Mouse (Mus musculus): Measurements from ENCODE around the gene Col19a1. TPM values are rescaled to one million over a fixed set of nuclear protein-coding genes. Genes with fewer than 3 reads are reported as not detected.

Gene Col19a1
- polyA plus RNA-seq, 1 experiment from 2014 or later: 0.24 TPM

DNA sequence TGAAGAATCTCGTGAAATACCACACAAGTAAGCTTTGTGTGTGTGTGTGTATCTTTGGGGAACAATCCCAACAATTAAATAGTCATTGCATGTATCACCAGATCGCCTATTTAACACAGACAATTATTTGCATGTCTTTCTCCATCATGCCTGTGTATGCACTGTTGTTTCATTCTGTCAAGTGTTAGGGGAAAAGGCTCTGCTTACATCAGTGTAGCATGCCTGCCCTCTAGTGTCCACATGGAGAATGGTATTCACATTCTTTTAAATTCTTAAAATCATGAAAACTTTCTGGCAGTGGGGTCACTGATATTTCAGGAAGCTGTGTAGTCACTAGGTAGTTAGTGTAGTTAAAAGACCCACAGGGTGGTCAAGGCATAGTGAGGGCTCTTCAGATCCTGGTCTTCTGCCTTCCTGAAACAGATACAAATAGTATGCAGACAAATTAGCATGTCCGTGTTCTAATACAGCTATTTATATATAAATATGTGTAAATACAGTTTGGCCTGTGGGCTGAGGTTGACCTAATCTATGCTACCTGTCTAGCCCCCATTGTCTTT lies 338.1 kb downstream of the Col19a1 start:
- no peak for ATAC-seq (replicated peaks; ENCODE audit: extremely low read depth, insufficient read depth, low FRiP score)
- no peaks in the 10 kb centered on the region for H3K36me3 ChIP-seq (ENCODE audit: control insufficient read depth, insufficient read depth)
- WGBS: 52% methylated on average over 3 of the region's 3 CpGs

GRCm38 (mm10) chr1:24248294-24249104 lies 338.8 kb downstream of the Col19a1 start:
- no peak overlapping the region for H3K4me3 ChIP-seq (ENCODE audit: low read length)
- H3K9ac ChIP-seq (ENCODE audit: low read length): no peak overlapping the region
- no peak overlapping the region for H3K27ac ChIP-seq (ENCODE audit: low read length)
- WGBS: 68% methylated on average over 10 of the region's 10 CpGs
- H3K9me3 ChIP-seq (replicated peaks; ENCODE audit: control insufficient read depth, low read length): no peaks in the 10 kb centered on the region
- no peaks in the 10 kb centered on the region for H3K36me3 ChIP-seq (ENCODE audit: control insufficient read depth, insufficient read depth)
- no peaks in the 10 kb centered on the region for H3K27me3 ChIP-seq (ENCODE audit: control insufficient read depth, insufficient read depth, low read length)
- no peaks in the 10 kb centered on the region for H3K4me1 ChIP-seq (ENCODE audit: control insufficient read depth, insufficient read depth, low read length)
- ATAC-seq (replicated peaks; ENCODE audit: extremely low read depth, insufficient read depth, low FRiP score): no peak
- H3K4me2 ChIP-seq (ENCODE audit: low read depth, low read length): no peak overlapping the region

More for the DNA sequence above, 338.1 kb downstream of the Col19a1 start:
- Histone ChIP-seq H3K4me2 (ENCODE audit: low read depth, low read length) (no peak overlapping the region), H3K27ac (ENCODE audit: low read length) (no peak overlapping the region), H3K4me3 (ENCODE audit: low read length) (no peak overlapping the region), H3K9ac (ENCODE audit: low read length) (no peak overlapping the region), H3K9me3 (replicated peaks; ENCODE audit: control insufficient read depth, low read length) (no peaks in the 10 kb centered on the region), H3K4me1 (ENCODE audit: control insufficient read depth, insufficient read depth, low read length) (no peaks in the 10 kb centered on the region), H3K27me3 (ENCODE audit: control insufficient read depth, insufficient read depth, low read length) (no peaks in the 10 kb centered on the region)

DNA sequence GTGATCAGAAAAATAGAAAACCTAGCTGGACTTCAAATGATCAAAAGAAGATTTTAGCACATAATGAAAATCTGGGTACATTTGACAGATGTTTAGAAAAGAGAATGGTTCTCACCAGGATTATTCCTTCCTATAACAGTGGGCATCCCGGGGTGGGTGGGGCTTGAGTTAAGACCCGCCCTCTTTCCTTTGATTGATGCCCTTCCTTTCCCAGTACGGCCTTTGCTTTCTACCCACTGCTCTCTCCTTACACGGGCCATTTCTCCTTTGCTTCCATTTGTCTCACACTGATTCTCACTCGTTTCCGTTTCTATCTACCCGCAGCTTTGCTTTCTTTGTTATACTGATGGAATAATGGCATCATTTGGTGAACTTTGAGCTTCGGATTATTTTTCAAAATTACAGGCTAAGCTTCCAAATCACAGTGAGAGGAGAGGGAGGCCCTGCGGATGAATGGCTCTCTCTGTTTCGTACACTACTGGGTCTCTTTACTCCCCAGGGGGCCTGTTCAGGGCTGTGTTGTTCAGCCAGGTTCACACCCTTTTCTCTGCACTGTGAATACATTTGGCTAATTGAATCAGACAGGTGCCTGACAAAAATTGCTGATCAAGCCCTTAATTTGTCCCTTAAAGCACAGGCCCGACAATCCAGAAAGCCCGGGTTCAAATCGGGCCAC lies 341.4 kb downstream of the Col19a1 start:
- ATAC-seq (replicated peaks; ENCODE audit: extremely low read depth, insufficient read depth, low FRiP score): no peak

GRCm38 (mm10) chr1:24244931-24245330 lies 342.3 kb downstream of the Col19a1 start:
- Histone ChIP-seq H3K4me1 (ENCODE audit: control insufficient read depth, insufficient read depth, low read length) (no peaks in the 10 kb centered on the region), H3K9me3 (replicated peaks; ENCODE audit: control insufficient read depth, low read length) (no peaks in the 10 kb centered on the region), H3K27ac (ENCODE audit: low read length) (no peak overlapping the region), H3K27me3 (ENCODE audit: control insufficient read depth, insufficient read depth, low read length) (no peaks in the 10 kb centered on the region), H3K4me3 (ENCODE audit: low read length) (no peak overlapping the region), H3K9ac (ENCODE audit: low read length) (no peak overlapping the region), H3K4me2 (ENCODE audit: low read depth, low read length) (no peak overlapping the region), H3K36me3 (ENCODE audit: control insufficient read depth, insufficient read depth) (no peaks in the 10 kb centered on the region)
- no peak for ATAC-seq (replicated peaks; ENCODE audit: extremely low read depth, insufficient read depth, low FRiP score)
- 82% methylated on average over 10 of the region's 10 CpGs for WGBS

More for the DNA sequence above, 341.4 kb downstream of the Col19a1 start:
- WGBS: 69% methylated on average over 13 of the region's 13 CpGs
- H3K9ac ChIP-seq (ENCODE audit: low read length): no peak overlapping the region
- H3K4me2 ChIP-seq (ENCODE audit: low read depth, low read length): no peak overlapping the region
- H3K36me3 ChIP-seq (ENCODE audit: control insufficient read depth, insufficient read depth): no peaks in the 10 kb centered on the region
- H3K9me3 ChIP-seq (replicated peaks; ENCODE audit: control insufficient read depth, low read length): no peaks in the 10 kb centered on the region
- no peak overlapping the region for H3K4me3 ChIP-seq (ENCODE audit: low read length)
- no peaks in the 10 kb centered on the region for H3K27me3 ChIP-seq (ENCODE audit: control insufficient read depth, insufficient read depth, low read length)
- H3K4me1 ChIP-seq (ENCODE audit: control insufficient read depth, insufficient read depth, low read length): no peaks in the 10 kb centered on the region
- H3K27ac ChIP-seq (ENCODE audit: low read length): no peak overlapping the region

- no peaks in the 10 kb centered on the region for H3K27me3 ChIP-seq (ENCODE audit: control insufficient read depth, insufficient read depth, low read length)
- H3K4me2 ChIP-seq (ENCODE audit: low read depth, low read length): no peak overlapping the region
- no peak overlapping the region for H3K27ac ChIP-seq (ENCODE audit: low read length)
- no peak overlapping the region for H3K4me3 ChIP-seq (ENCODE audit: low read length)
- no peaks in the 10 kb centered on the region for H3K4me1 ChIP-seq (ENCODE audit: control insufficient read depth, insufficient read depth, low read length)
- no peaks in the 10 kb centered on the region for H3K9me3 ChIP-seq (replicated peaks; ENCODE audit: control insufficient read depth, low read length)
- no peak for ATAC-seq (replicated peaks; ENCODE audit: extremely low read depth, insufficient read depth, low FRiP score)
- H3K36me3 ChIP-seq (ENCODE audit: control insufficient read depth, insufficient read depth): no peaks in the 10 kb centered on the region
- WGBS: 82% methylated on average over 8 of the region's 8 CpGs
- H3K9ac ChIP-seq (ENCODE audit: low read length): no peak overlapping the region
Measured at GRCm38 (mm10) chr1:24240039-24240691, 347.1 kb downstream of the Col19a1 start.

DNA sequence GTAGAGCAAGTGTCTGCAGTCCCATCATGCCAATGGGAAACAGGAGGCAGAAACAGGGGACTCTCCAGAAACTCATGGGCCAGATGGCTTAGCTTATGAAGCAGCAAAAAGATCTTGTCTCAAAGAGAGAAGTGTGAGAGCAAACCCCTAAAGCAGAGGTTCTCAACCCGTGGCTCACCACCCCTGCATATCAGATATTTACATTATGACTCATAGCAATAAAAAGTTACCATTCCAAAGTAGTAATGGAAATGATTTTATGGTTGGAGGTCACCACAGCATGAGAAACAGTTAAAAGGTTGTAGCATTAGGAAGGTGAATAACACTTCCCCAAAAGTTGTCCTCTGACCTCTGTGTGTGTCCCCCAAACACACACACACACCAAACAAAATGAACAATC lies 350.9 kb downstream of the Col19a1 start:
- H3K4me2 ChIP-seq (ENCODE audit: low read depth, low read length): no peak overlapping the region
- no peak overlapping the region for H3K27ac ChIP-seq (ENCODE audit: low read length)
- no peaks in the 10 kb centered on the region for H3K27me3 ChIP-seq (ENCODE audit: control insufficient read depth, insufficient read depth, low read length)
- H3K36me3 ChIP-seq (ENCODE audit: control insufficient read depth, insufficient read depth): no peaks in the 10 kb centered on the region
- H3K9ac ChIP-seq (ENCODE audit: low read length): no peak overlapping the region
- no peak for ATAC-seq (replicated peaks; ENCODE audit: extremely low read depth, insufficient read depth, low FRiP score)
- 33% methylated on average over 1 of the region's 1 CpGs for WGBS
- no peaks in the 10 kb centered on the region for H3K9me3 ChIP-seq (replicated peaks; ENCODE audit: control insufficient read depth, low read length)
- no peak overlapping the region for H3K4me3 ChIP-seq (ENCODE audit: low read length)
- no peaks in the 10 kb centered on the region for H3K4me1 ChIP-seq (ENCODE audit: control insufficient read depth, insufficient read depth, low read length)

DNA sequence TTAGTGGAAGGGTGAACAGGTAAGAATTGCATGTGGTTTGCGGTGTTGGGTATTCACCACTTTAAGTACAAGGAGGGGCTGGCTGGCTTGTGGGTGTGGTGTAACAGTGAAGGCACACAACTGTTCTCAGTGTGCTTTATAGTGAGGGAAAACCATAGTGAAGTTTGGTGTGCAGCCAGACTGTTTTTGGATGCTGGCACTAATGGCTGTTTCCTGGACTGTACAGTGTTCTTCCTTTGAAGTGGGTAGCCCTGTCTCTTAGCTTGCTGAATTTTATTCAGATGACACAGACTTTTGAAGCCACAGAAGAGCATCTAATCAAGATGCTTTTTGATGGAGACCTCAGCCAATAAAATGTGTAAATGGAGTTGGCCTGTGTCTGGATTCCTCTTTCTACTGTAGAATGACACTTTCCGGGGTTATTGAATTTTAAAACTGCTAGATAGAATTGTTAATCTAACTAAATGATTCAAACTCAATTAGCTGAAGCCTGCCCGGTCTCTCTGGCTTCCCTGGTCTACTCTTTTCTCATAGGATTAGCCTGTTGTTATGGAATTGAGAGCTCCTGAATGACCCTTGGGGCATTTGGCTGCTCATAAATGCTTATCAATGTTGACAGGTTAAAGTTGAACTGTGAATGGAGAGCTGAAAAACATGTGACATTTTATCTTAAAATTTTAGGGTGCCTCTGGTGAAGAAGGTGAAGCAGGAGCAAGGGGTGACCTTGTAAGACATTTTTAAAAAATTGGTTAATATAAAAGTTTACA lies 355.6 kb downstream of the Col19a1 start:
- H3K27ac ChIP-seq (ENCODE audit: low read length): no peak overlapping the region
- H3K9ac ChIP-seq (ENCODE audit: low read length): no peak overlapping the region
- no peak for ATAC-seq (replicated peaks; ENCODE audit: extremely low read depth, insufficient read depth, low FRiP score)
- H3K9me3 ChIP-seq (replicated peaks; ENCODE audit: control insufficient read depth, low read length): no peaks in the 10 kb centered on the region
- WGBS: 70% methylated on average over 3 of the region's 3 CpGs
- no peaks in the 10 kb centered on the region for H3K27me3 ChIP-seq (ENCODE audit: control insufficient read depth, insufficient read depth, low read length)
- no peaks in the 10 kb centered on the region for H3K36me3 ChIP-seq (ENCODE audit: control insufficient read depth, insufficient read depth)
- no peak overlapping the region for H3K4me2 ChIP-seq (ENCODE audit: low read depth, low read length)
- H3K4me3 ChIP-seq (ENCODE audit: low read length): no peak overlapping the region
- H3K4me1 ChIP-seq (ENCODE audit: control insufficient read depth, insufficient read depth, low read length): no peaks in the 10 kb centered on the region

GRCm38 (mm10) chr1:24230428-24230827 lies 356.8 kb downstream of the Col19a1 start:
- H3K27ac ChIP-seq (ENCODE audit: low read length): no peak overlapping the region
- H3K27me3 ChIP-seq (ENCODE audit: control insufficient read depth, insufficient read depth, low read length): no peaks in the 10 kb centered on the region
- H3K36me3 ChIP-seq (ENCODE audit: control insufficient read depth, insufficient read depth): no peaks in the 10 kb centered on the region
- 39% methylated on average over 8 of the region's 8 CpGs for WGBS
- no peak overlapping the region for H3K4me3 ChIP-seq (ENCODE audit: low read length)
- no peaks in the 10 kb centered on the region for H3K9me3 ChIP-seq (replicated peaks; ENCODE audit: control insufficient read depth, low read length)
- ATAC-seq (replicated peaks; ENCODE audit: extremely low read depth, insufficient read depth, low FRiP score): no peak
- H3K9ac ChIP-seq (ENCODE audit: low read length): no peak overlapping the region
- H3K4me1 ChIP-seq (ENCODE audit: control insufficient read depth, insufficient read depth, low read length): no peaks in the 10 kb centered on the region
- H3K4me2 ChIP-seq (ENCODE audit: low read depth, low read length): no peak overlapping the region

All from heart, embryonic 16.5 days (tissue).